Mouse (Mus musculus): ENCODE measurements at regions not wholly inside any gene's neighbourhood (a gene's known extent, or its start where the extent isn't known, plus 50 kb on each side); places are given as distances from the start of the nearest gene placed in this dataset.

- no peak for DNase-seq (ENCODE audit: low spot score)
These were observed 207.8 kb upstream of the Gm11042 start for GRCm38 (mm10) chr12:74523988-74524387.

- no peak for DNase-seq (ENCODE audit: low spot score)
These were observed 201.8 kb upstream of the Gm11042 start for GRCm38 (mm10) chr12:74518032-74518431.

GRCm38 (mm10) chr12:74516527-74516926 lies 200.3 kb upstream of the Gm11042 start:
- no peak for DNase-seq (ENCODE audit: low spot score)

- DNase-seq (ENCODE audit: low spot score) = no peak
These were observed 186.6 kb upstream of the Gm11042 start for GRCm38 (mm10) chr12:74502791-74503190.

GRCm38 (mm10) chr12:74477619-74478018 lies 161.4 kb upstream of the Gm11042 start:
- no peak for DNase-seq (ENCODE audit: low spot score)

GRCm38 (mm10) chr12:74474741-74475140 lies 158.5 kb upstream of the Gm11042 start:
- DNase-seq (ENCODE audit: low spot score) = no peak

GRCm38 (mm10) chr12:74458521-74458920 lies 142.3 kb upstream of the Gm11042 start:
- DNase-seq (ENCODE audit: low spot score) = no peak

GRCm38 (mm10) chr12:74452375-74453090 lies 136.3 kb upstream of the Gm11042 start:
- DNase-seq (ENCODE audit: low spot score) = no peak

GRCm38 (mm10) chr12:74448248-74448647 lies 132.1 kb upstream of the Gm11042 start:
- DNase-seq (ENCODE audit: low spot score) = no peak

GRCm38 (mm10) chr12:74434874-74435273 lies 118.7 kb upstream of the Gm11042 start:
- no peak for DNase-seq (ENCODE audit: low spot score)

- no peak for DNase-seq (ENCODE audit: low spot score)
These were observed 98.5 kb upstream of the Gm11042 start for GRCm38 (mm10) chr12:74414738-74415137.

- no peak for DNase-seq (ENCODE audit: low spot score)
These were observed 94.3 kb upstream of the Gm11042 start for GRCm38 (mm10) chr12:74410511-74410910.

- no peak for DNase-seq (ENCODE audit: low spot score)
These were observed 91.4 kb upstream of the Gm11042 start for GRCm38 (mm10) chr12:74407591-74408095.

GRCm38 (mm10) chr12:74389811-74390210 lies 73.6 kb upstream of the Gm11042 start:
- no peak for DNase-seq (ENCODE audit: low spot score)
